Mouse (Mus musculus) limb, embryonic 14.5 days (tissue): ENCODE measurements at regions not wholly inside any gene's neighbourhood (a gene's known extent, or its start where the extent isn't known, plus 50 kb on each side); places are given as distances from the start of the nearest gene placed in this dataset.

ENCODE experiments used
- ATAC-seq: fragments of 200-750 bp; cut with Nextera tagmentation; 2 replicates; pipeline ENCODE4 v1.8.0; 2017; ENCODE audit warnings: low read depth, moderate number of reproducible peaks, moderate TSS enrichment; ENCODE audit not compliant: low FRiP score
- DNase-seq: peaks from one replicate; pipeline ENCODE4 v3.0.0-alpha.2; 2015; ENCODE audit warnings: low spot score
- H3K27ac ChIP-seq: fragments of 300-500 bp; sonication (generic); replicated peaks from 2 replicates; pipeline ENCODE4 v1.5.1; 2014; ENCODE audit warnings: low read depth, mild to moderate bottlenecking, low read length, moderate library complexity, mixed read lengths
- H3K27me3 ChIP-seq: fragments of 300-500 bp; sonication (generic); 2 replicates; pipeline ENCODE4 v1.6.1; 2014; ENCODE audit warnings: low read length, mixed read lengths; ENCODE audit not compliant: control insufficient read depth, insufficient read depth
- H3K36me3 ChIP-seq: fragments of 300-500 bp; sonication (generic); 2 replicates; pipeline ENCODE4 v1.6.1; 2014; ENCODE audit warnings: mild to moderate bottlenecking, low read length, moderate library complexity, mixed read lengths; ENCODE audit not compliant: control insufficient read depth, insufficient read depth
- H3K4me1 ChIP-seq: fragments of 300-500 bp; sonication (generic); 2 replicates; pipeline ENCODE4 v1.6.1; 2014; ENCODE audit warnings: antibody characterized with exemption, low read length, mixed read lengths; ENCODE audit not compliant: control insufficient read depth, insufficient read depth
- H3K4me2 ChIP-seq: fragments of 300-500 bp; sonication (generic); replicated peaks from 2 replicates; pipeline ENCODE4 v1.6.1; 2014; ENCODE audit warnings: low read depth, mild to moderate bottlenecking, low read length, moderate library complexity; ENCODE audit not compliant: severe bottlenecking
- H3K4me3 ChIP-seq: fragments of 300-500 bp; sonication (generic); replicated peaks from 2 replicates; pipeline ENCODE4 v1.5.1; 2014; ENCODE audit warnings: low read length
- H3K9ac ChIP-seq: fragments of 300-500 bp; sonication (generic); 2 replicates; pipeline ENCODE4 v1.6.1; 2014; ENCODE audit warnings: mild to moderate bottlenecking, low read depth, low read length, moderate library complexity; ENCODE audit not compliant: severe bottlenecking
- H3K9me3 ChIP-seq: fragments of 300-500 bp; sonication (generic); 2 replicates; pipeline ENCODE4 v1.6.1; 2016; ENCODE audit warnings: low read length; ENCODE audit not compliant: control insufficient read depth
- POLR2A ChIP-seq: fragments of 200-500 bp; IDR thresholded peaks from 2 replicates; pipeline ENCODE4 v1.8.0; 2012; ENCODE audit warnings: inconsistent platforms, mild to moderate bottlenecking, moderate library complexity, borderline replicate concordance; ENCODE audit not compliant: insufficient read depth, insufficient read length; ENCODE audit errors: extremely low read depth
- WGBS: fragments of 180-500 bp; shearing (Covaris S2); extraction: QIAGEN DNeasy Blood & Tissue Kit; methylation state at CpG from one replicate; pipeline ENCODE4 v1.1.7; 2014; 5-methylcytosine and 5-hydroxymethylcytosine counted together

DNA sequence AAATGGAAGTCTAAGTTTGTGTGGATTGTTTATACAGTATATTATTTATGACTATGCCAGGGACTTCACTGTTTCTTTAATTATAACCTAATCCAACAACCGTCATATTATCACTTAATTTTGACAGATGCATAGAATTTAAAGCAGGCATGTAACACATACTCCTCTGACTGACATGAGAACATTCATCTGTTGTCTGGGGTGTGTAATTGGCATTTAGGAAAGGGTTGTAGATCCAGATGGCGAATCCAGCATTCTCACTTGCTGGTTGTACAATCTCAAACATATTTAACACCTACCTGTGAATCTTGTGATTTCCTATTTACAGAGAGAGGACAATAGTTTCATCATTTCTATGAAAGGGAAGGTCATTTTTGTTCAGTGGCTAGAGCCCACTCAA is 50.8 kb upstream of the App start:
- Histone ChIP-seq H3K36me3 (no peaks in the 10 kb centered on the region), H3K4me1 (no peaks in the 10 kb centered on the region), H3K27ac (no peak overlapping the region), H3K9ac (no peak overlapping the region), H3K9me3 (no peaks in the 10 kb centered on the region), H3K4me3 (no peak overlapping the region), H3K27me3 (no peaks in the 10 kb centered on the region), H3K4me2 (no peak overlapping the region)
- ATAC-seq (no peak), DNase-seq (no peak)
- TF ChIP-seq POLR2A: no peak
- WGBS: 77% methylated on average over 2 of the region's 2 CpGs
